Mouse (Mus musculus): Measurements from ENCODE around the gene Caprin2.
"Not testable (repeated sequence)": the region's sequence is repeated elsewhere in the genome, so short reads cannot be mapped to it uniquely, and the experiment has no call there.

The Caprin2 gene

DNA sequence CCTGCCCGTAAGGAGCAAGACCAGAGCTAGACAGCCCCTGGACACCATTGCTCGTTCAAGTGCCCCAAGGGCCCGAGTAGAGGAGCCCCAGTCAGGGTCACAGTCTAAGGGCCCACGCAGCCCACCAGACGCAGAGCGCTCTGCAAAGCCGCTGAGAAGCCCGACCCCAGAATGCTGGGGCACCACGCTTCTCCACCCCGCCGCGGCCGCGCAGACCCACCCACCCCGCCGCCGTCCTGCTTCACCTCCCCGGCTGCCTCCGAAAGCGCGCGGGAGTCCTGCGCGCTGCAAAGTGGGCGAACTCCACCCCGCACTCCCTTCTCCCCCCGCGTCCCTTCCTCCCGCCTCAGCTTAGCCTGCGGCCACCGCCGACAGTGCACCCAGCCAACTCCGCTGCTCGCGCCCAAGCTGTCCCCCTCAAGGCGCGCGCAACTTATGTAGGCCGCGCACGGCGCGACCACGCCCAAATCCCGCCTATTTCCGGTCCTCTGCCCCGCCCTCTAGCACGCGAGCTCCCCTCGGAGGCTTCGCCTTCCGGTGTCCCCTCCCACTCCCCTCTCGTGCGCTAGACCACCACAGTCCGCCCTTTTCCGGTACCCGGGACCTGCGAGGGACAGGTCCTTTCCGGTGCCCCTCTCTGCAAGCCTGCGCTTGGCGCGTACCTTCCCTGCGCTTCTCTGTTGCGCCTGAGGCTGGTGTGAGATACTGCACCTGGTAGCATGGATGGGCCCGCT lies at the start of gene Caprin2:
TSS of gene Caprin2 (minus strand) at position 465 of the 734 bp plus-strand sequence.
- DNase-seq (ENCODE audit: low spot score): peak; percentile 96

DNA sequence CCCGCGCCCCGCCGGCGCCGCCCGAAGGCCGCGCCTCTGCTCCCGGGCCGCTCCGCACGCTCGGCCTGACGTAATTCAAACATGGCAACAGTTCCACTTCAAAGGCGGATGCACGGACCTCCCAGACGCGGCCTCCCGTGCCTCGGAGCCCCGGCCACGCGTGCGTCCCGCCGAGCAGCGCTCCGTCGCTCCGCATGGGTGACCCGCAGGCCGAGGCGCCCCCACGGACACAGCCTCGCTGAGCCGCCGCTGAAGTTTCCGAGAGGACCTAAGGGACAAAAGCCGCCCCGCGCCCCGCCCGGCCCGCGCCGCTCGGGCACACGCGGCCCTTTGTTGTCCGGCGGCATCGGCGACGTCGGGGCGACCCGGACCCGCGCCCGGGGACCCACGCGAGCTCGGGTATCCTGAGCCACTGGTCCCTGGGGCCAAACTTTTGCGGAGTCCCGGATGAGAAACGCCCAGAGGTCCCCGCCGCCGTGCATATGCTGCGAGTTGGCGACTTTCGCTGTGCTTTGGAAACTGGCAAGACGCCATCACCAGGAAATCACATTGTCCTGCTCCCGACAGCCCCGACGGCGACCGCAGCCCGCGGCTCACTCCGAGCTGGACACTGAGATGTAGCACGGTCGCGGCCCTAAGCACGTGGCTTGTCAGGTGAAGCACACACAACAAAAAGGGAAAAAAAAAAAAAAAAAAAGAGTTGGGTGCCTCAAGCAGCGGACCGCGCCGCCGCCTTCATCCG lies 48.9 kb upstream of the Caprin2 start:
- peak; percentile 81 for DNase-seq (ENCODE audit: low spot score)

- DNase-seq (ENCODE audit: low spot score): no peak
Observed at GRCm38 (mm10) chr6:148944344-148944766, 48.3 kb upstream of the Caprin2 start.

GRCm38 (mm10) chr6:148943695-148944094 lies 47.7 kb upstream of the Caprin2 start:
- DNase-seq (ENCODE audit: low spot score): no peak

GRCm38 (mm10) chr6:148942406-148942805 lies 46.4 kb upstream of the Caprin2 start:
- DNase-seq (ENCODE audit: low spot score): no peak

DNA sequence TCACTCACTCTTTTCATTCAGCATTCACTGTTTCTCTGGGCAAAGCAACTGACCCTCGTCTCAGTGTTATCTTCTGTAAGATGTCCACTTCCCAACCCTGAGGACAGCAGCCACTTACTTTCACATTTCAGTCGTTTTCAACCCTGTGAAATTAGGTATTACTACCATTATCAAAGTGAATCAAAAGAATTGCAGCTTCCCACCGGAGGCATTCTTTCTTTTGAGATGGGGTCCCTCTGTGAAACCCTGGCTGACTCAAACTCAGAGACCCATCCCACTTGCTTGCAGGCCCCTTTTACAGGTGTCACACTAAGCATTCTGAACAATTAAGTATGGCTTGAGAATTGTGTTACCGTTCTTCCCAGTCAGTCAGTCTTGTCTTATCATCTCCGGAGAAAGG lies 45.8 kb upstream of the Caprin2 start:
- DNase-seq (ENCODE audit: low spot score): no peak

DNA sequence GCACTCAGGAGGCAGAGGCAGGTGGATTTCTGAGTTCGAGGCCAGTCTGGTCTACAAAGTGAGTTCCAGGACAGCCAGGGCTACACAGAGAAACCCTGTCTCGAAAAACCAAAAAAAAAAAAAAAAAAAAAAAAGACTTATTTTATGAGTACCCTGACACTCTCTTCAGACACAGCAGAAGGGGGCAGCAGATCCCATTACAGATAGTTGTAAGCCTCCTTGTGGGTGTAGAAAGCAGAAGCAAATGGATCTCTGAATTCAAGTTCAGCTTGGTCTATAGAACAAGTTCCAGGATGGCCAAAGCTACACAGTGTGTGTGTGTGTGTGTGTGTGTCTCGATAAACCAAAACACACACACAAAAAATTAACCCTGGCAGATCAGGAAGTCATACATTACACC lies 44.3 kb upstream of the Caprin2 start:
- not testable (repeated sequence) for DNase-seq (ENCODE audit: low spot score)

- DNase-seq (ENCODE audit: low spot score): no peak
Observed at GRCm38 (mm10) chr6:148937693-148938092, 41.7 kb upstream of the Caprin2 start.

DNA sequence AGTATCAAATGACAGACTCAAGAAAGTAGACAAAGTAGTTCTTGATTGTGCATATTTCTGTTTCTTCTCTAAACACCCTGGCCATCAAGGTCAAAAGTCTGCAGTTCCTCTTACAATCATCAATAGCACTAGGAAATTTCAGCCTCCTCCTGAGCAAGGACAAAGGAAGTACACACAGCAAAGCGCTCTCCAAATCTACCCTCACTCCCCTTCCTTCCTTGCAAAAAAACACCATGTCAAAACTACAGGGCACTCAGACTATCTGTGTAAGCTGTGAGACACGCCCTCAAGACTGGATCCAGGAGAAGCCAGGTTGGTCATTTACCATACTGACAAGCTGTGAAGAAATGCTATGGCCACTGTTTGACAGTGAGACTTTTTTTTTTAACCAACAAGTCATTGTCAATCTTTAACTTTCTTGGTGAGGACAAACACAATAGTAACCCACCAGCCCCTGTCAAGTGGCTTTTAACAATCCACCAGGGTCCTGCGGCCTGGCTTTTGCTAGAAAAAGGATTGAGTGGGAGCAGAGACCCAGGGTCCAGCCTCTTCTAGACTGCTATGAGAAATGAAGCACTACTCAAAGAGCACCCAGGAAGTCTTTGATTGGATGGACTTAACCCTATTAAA lies 39.0 kb upstream of the Caprin2 start:
- peak; percentile 37 for DNase-seq (ENCODE audit: low spot score)

GRCm38 (mm10) chr6:148931281-148931680 lies 35.2 kb upstream of the Caprin2 start:
- peak; percentile 61 for DNase-seq (ENCODE audit: low spot score)

DNA sequence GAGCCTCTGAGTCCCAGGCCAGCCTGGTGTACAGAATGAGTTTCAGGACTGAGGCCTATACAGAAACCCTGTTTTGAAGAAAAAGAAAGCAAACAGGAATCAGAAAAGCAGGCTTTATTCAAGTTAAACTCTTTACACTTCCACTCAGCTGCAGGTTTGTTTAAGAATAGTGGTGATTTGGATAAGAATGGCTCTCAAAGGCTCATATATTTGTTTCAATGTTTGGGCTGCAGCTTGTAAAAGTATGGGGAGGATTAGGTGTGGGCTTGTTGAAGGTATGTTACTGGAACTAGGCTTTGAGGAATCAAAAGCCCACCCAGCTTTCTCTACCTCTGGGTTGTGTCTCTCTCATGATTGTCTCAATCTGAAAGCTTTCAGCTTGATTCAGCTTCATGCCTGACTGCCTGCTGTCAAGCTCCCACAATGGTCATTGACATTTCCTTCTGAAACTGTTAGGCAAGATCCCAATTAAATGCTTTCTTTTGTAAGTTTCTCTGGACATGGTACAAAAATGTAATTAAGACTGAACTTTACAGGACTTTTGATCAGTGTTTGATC lies 22.9 kb upstream of the Caprin2 start:
- no peak for DNase-seq (ENCODE audit: low spot score)

- DNase-seq (ENCODE audit: low spot score): no peak
Observed at GRCm38 (mm10) chr6:148917672-148918071, 21.6 kb upstream of the Caprin2 start.

DNA sequence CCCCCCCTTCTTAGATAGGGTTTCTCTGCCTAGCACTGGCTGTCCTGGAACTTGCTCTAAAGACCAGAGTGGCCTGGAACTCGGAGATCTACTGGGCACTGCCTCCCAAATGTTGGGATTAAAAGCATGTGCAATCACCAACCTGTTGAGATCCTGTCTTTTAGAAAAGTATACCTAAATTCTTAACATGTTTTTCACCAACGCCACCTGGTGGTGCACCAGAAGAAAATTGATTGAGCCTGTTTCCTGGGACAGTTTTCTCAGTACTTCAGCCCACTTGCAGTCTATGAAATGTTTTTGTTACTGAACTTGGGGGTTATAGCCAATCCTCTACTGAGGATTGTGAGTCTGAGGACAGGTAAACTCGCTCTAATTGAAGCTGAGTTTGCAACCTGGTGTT lies 20.8 kb upstream of the Caprin2 start:
- DNase-seq (ENCODE audit: low spot score): no peak

GRCm38 (mm10) chr6:148913938-148914337 lies 17.9 kb upstream of the Caprin2 start:
- peak; percentile 48 for DNase-seq (ENCODE audit: low spot score)

GRCm38 (mm10) chr6:148911906-148912305 lies 15.9 kb upstream of the Caprin2 start:
- DNase-seq (ENCODE audit: low spot score): not testable (repeated sequence)

DNA sequence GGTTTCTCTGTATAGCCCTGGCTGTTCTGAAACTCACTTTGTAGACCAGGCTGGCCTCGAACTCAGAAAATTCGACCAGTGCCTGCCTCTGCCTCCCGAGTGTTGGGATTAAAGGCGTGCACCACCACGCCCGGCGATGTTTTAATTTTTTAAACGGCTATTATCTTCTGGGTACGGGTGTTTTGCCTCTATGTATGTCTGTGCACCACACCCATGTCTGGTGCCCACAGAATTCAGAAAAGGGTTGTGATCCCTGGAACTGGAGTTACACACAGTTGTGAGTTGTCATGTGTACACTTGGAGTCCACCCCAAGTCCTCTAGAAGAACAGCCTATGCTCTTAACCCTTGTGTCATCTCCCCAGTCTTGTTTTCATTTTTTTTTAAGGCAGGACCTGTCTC lies 10.9 kb upstream of the Caprin2 start:
- no peak for DNase-seq (ENCODE audit: low spot score)

DNA sequence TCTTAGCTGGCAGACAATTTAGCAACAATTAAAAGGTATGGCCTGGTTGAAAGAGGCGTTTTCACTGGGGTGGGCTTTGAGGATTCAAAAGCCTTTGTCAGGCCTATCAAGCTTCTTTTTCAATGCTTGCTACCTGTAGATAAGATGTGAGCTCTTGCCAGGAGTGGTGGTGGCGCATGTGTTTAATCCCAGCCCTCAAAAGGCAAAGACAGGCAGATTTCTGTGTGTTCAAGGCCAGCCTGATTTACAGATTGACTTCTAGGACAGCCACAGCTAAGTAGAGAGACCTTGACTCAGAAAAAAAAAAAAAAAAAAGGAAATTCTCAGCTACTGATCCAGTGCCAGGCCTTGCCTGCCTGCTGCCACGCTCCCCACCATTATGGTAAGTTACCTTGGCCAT lies 6.7 kb upstream of the Caprin2 start:
- DNase-seq (ENCODE audit: low spot score): no peak

DNA sequence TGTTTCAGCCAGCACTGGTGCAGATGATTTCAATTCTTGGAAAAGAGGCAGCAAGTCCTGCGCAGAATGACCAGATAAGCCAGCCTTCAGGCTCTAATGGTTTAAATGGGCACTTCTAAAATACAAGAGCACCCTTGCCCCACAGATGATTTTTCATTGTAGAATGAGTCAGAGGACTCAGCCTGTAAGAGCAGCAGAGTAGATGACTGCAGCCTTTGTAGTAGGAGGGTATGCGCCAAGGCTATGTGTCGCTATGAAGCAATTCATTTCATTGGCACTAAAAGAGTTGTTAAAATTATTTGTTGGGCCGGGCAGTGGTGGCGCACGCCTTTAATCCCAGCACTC lies 442 bp upstream of the Caprin2 start:
- DNase-seq (ENCODE audit: low spot score): no peak

- DNase-seq (ENCODE audit: low spot score): no peak
Observed at GRCm38 (mm10) chr6:148894888-148895772, 907 bp downstream of the Caprin2 start.

GRCm38 (mm10) chr6:148873911-148874310 lies 22.1 kb downstream of the Caprin2 start:
- DNase-seq (ENCODE audit: low spot score): no peak

DNA sequence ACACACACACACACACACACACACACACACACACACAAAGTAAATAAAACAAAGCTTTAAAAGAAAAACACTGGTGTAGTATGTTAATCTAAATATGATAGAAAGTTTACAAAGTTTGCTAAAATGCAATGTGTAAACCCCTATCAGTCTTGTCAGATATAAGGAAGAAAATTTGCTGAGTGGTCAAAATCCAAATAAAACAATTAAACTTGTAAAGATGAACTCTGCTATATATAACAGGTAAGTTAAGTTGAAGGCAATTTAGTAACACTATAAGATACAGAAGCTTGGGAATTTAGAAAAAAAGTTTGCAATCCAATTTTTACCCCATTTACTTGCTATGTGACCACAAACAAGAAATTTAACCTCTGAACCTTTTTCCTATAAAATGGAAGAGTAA lies 50.4 kb downstream of the Caprin2 start:
- no peak for DNase-seq (ENCODE audit: low spot score)

- DNase-seq (ENCODE audit: low spot score): no peak
Observed at GRCm38 (mm10) chr6:148841760-148842159, 54.3 kb downstream of the Caprin2 start.
